Mouse (Mus musculus) erythroid progenitor cell, adult 5-6 weeks (primary cell): ENCODE data around the gene Sfmbt1. TPM values are rescaled to one million over a fixed set of nuclear protein-coding genes. Genes with fewer than 3 reads are reported as not detected.

ENCODE experiments used
- ATAC-seq: replicated peaks from 2 replicates; pipeline ENCODE4 v1.8.0; 2016; ENCODE audit warnings: moderate number of reproducible peaks, mild to moderate bottlenecking, moderate TSS enrichment, inconsistent platforms; ENCODE audit not compliant: poor library complexity, low FRiP score, severe bottlenecking
- total RNA-seq, 2 experiments: library from RNA; stranded (forward) in 1 of 2; stranded (reverse) in 1 of 2; fragments of 150-400 nt in 1 of 2; fragments of 186-747, 209-891 nt in 1 of 2; gene quantifications; 2 replicates each; pipeline versions ENCODE4 v1.2.3 to v1.2.4; 2015 to 2017; ENCODE audit warnings: low replicate concordance in 2 of 2

The Sfmbt1 gene
- total RNA-seq, 2 experiments from 2014 or later, result 13.4 to 36.0 TPM

DNA sequence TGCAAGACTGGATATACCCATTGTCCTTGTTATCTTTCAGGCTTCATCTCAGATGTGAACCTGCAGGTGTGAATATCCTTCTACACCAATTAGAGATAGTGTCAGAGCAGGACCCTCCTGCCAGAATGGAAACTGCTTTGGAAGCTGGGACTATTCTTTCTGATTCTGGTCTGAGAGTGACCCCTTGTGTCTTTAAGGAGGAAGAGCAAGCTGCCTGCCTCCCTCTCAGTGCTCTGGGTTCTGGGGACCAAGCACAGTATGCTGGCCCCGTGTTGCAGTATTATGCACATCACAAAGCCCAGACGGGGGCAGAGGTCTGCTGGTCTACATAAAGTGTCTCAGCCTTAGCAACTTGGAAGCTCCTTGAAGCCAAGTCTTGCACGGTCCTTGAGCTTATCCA, 150.7 kb downstream of the Sfmbt1 start:
- ATAC-seq, result no peak

DNA sequence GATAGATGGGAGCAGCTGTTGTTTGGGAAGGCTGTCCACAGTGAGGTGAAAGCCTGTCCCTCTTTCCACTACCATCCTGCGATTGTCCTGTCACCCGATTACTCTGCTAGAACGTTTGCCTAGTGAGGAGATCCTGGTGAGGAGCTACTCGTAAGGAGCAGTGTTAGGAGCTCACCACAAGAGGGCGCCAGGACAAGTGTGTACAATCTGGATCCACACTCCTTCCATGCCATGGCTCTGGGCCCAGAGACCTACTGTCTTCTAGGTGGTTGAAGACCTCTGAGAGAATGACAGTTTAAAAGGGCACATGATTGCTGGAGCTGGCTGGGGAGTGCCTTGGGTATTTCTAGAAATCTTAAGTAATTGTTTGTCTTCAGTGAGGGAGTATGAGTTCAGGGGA, 152.4 kb downstream of the Sfmbt1 start:
- ATAC-seq, result peak; percentile 71

DNA sequence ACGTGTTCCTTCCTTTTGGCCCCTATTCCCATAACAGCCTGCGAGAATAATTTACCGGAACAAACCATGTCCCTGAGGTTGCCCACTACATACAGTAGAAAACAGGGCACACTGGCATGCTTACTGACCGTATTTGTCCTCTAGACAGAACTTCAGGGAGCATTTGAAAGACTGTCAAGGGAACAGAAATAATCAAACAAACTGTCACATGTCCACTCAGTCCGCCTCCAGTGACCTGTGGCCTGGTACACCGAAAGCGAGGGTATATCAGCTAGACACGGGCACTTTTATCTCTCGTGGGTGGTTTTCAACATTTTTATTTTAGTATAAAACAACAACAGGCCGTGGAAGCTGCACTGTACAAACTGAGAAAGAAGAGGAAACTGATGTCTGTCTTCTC, 154.2 kb downstream of the Sfmbt1 start:
- no peak for ATAC-seq

DNA sequence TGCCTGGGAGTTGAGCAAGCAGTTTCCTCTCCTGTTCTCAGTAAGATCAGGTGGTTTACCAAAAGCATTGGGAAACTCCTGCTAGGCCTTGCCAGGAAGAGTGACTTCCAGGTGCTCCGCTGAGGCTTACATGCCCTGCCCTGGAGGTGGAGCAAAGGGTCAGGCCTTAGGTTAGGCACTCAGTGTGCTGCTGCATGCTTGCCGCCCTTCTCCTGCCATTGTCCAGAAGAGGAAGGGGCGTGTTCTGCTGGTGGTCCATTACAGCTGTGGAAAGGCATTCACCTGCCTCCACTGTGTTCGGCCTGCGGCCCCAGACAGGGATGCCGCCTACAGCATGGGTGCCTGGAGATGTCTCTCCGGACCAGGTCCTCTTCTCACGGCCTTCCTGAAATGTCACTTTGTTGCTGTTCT, 154.7 kb downstream of the Sfmbt1 start:
- ATAC-seq, result no peak

DNA sequence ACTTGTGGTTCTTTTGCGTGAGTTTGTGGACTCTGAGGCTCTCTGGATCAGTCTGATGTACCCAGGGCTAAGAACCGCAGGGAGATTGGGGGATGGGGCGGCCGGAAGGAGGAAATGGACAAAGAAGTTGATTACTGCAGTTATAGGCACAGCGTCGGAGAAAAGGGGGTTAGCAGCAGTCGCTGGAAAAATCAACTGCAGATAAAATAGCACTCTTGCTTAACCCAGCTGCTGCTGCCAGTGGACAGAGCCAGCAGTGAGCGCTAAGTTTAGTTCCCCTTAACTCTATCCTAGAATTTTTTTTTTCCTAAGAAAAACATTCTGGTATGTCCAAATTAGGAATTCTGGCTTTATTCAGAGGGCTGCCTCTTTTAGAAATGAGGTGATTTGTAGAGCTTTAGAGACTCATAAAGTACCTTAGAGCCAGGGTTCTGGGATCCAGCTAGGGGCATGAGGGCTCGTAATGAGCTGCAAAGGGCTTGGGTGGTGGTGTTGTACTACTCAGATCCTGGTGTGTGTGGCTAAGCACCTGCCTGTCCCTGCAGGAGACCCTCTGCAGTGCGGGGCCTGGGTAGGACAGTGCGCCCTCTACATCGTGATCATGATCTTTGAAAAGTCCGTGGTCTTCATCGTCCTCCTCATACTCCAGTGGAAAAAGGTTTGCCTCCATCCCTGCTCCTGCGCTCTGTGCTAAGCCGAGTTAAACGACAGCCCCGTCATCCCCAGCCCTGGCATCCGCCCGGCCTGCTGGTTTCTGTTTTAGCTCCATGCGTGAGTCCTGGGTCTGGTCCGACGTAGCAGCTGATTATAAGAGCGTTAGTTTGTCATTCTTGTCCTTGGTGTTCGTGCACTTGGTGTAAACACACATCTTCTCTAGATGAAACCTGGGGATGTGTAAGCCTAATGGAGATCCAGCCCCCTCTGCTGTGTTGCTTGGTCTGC, 155.8 kb downstream of the Sfmbt1 start:
- no peak for ATAC-seq

Other genes with a start within 250 kb of the Sfmbt1 start
- gene Dcp1a, start 235.3 kb upstream of the Sfmbt1 start, total RNA-seq (2015; ENCODE audit: low replicate concordance), result 10.8 and 25.2 TPM in 2 replicates
- gene Dcp1a, start 235.3 kb upstream of the Sfmbt1 start, total RNA-seq (2017; ENCODE audit: low replicate concordance), result 17.5 and 24.3 TPM in 2 replicates
- 2.1 TPM in 1 of 2 replicates, not detected in the other for gene Cacna1d, start 223.4 kb upstream of the Sfmbt1 start, total RNA-seq (2015; ENCODE audit: low replicate concordance)
- 0.13 TPM in 1 of 2 replicates, not detected in the other for gene Cacna1d, start 223.4 kb upstream of the Sfmbt1 start, total RNA-seq (2017; ENCODE audit: low replicate concordance)
- 75.5 and 90.8 TPM in 2 replicates for gene Tkt, start 166.5 kb upstream of the Sfmbt1 start, total RNA-seq (2015; ENCODE audit: low replicate concordance)
- 145 and 161 TPM in 2 replicates for gene Tkt, start 166.5 kb upstream of the Sfmbt1 start, total RNA-seq (2017; ENCODE audit: low replicate concordance)
- gene Prkcd, start 88.6 kb upstream of the Sfmbt1 start, total RNA-seq (2015; ENCODE audit: low replicate concordance), result 32.4 and 35.2 TPM in 2 replicates
- 19.5 and 35.7 TPM in 2 replicates for gene Prkcd, start 88.6 kb upstream of the Sfmbt1 start, total RNA-seq (2017; ENCODE audit: low replicate concordance)
- gene Rft1, start 60.5 kb upstream of the Sfmbt1 start, total RNA-seq (2015; ENCODE audit: low replicate concordance), result 2.1 and 2.9 TPM in 2 replicates
- gene Rft1, start 60.5 kb upstream of the Sfmbt1 start, total RNA-seq (2017; ENCODE audit: low replicate concordance), result 2.1 and 4.5 TPM in 2 replicates
- gene Tmem110, start 110.7 kb downstream of the Sfmbt1 start, total RNA-seq (2015; ENCODE audit: low replicate concordance), result 4.3 and 5.4 TPM in 2 replicates
- 1.7 and 1.8 TPM in 2 replicates for gene Tmem110, start 110.7 kb downstream of the Sfmbt1 start, total RNA-seq (2017; ENCODE audit: low replicate concordance)
- gene Mustn1, start 164.4 kb downstream of the Sfmbt1 start, total RNA-seq (2015; ENCODE audit: low replicate concordance), result not detected in 2 replicates
- not detected in 2 replicates for gene Mustn1, start 164.4 kb downstream of the Sfmbt1 start, total RNA-seq (2017; ENCODE audit: low replicate concordance)
- not detected in 2 replicates for gene Itih4, start 171.6 kb downstream of the Sfmbt1 start, total RNA-seq (2015; ENCODE audit: low replicate concordance)
- not detected in 2 replicates for gene Itih4, start 171.6 kb downstream of the Sfmbt1 start, total RNA-seq (2017; ENCODE audit: low replicate concordance)
- gene Itih3, start 208.9 kb downstream of the Sfmbt1 start, total RNA-seq (2015; ENCODE audit: low replicate concordance), result not detected in 2 replicates
- not detected in 2 replicates for gene Itih3, start 208.9 kb downstream of the Sfmbt1 start, total RNA-seq (2017; ENCODE audit: low replicate concordance)
- gene Itih1, start 228.4 kb downstream of the Sfmbt1 start, total RNA-seq (2015; ENCODE audit: low replicate concordance), result not detected in 2 replicates
- gene Itih1, start 228.4 kb downstream of the Sfmbt1 start, total RNA-seq (2017; ENCODE audit: low replicate concordance), result not detected in 2 replicates
- gene Nek4, start 236.5 kb downstream of the Sfmbt1 start, total RNA-seq (2015; ENCODE audit: low replicate concordance), result 0.36 and 2.9 TPM in 2 replicates
- gene Nek4, start 236.5 kb downstream of the Sfmbt1 start, total RNA-seq (2017; ENCODE audit: low replicate concordance), result 1.8 and 2.2 TPM in 2 replicates